Mouse (Mus musculus) megakaryocyte, embryonic 14.5 days (primary cell): Measurements from ENCODE around the gene Lcn10. TPM values are rescaled to one million over a fixed set of nuclear protein-coding genes. Genes with fewer than 3 reads are reported as not detected.
"Not testable (repeated sequence)": the region's sequence is repeated elsewhere in the genome, so short reads cannot be mapped to it uniquely, and the experiment has no call there.

Source experiments
- H3K27me3 ChIP-seq: replicated peaks from 2 replicates; pipeline ENCODE3; 2012; ENCODE audit warnings: inconsistent platforms
- H3K36me3 ChIP-seq: replicated peaks from 2 replicates; pipeline ENCODE3; 2012; ENCODE audit warnings: low read length, inconsistent platforms, mixed read lengths
- H3K4me1 ChIP-seq: 2 replicates; pipeline ENCODE4 v1.6.1; 2012; ENCODE audit warnings: inconsistent platforms
- H3K4me3 ChIP-seq: replicated peaks from 2 replicates; pipeline ENCODE3; 2012; ENCODE audit warnings: moderate library complexity, mild to moderate bottlenecking, inconsistent platforms
- H3K9me3 ChIP-seq: 2 replicates; pipeline ENCODE4 v1.6.1; 2012; ENCODE audit warnings: inconsistent platforms
- FLI1 ChIP-seq: IDR thresholded peaks from 2 replicates; pipeline ENCODE4 v1.6.1; 2012; ENCODE audit warnings: low read length, inconsistent platforms, mixed read lengths
- GATA1 ChIP-seq: IDR thresholded peaks from 3 replicates; pipeline ENCODE4 v1.6.1; 2012; ENCODE audit warnings: mixed read lengths, low read length, inconsistent platforms, borderline replicate concordance
- polyA plus RNA-seq: library from polyadenylated mRNA; stranded (reverse); fragments of >175 nt; gene quantifications from 2 replicates; pipeline ENCODE4 v1.2.3, GENCODE M21; 2012; ENCODE audit warnings: low replicate concordance; ENCODE audit not compliant: insufficient read depth

Gene Lcn10
- polyA plus RNA-seq, 1 experiment = not detected

DNA sequence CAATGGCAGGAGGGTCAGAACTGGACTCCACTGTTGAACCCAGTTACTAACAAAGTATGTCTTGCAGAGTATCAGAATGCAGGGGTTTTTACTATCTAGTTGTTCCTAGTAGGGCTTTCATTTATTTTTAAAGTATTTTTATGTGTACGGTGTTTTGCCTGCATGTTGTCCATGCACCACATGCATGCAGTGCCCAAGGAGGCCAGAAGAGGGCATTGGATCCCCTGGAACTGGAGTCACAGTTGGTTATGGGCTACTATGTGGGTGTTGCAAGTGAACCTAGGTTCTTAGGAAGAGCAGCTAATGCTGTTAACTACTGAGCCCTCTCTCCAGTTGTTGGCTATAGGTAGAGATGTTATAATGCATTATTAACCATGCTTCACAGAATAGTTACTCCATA, 19.0 kb upstream of the Lcn10 start:
- TF ChIP-seq GATA1 (no peak), FLI1 (no peak)
- Histone ChIP-seq H3K4me1 (no peaks in the 10 kb centered on the region), H3K36me3 (no peaks in the 10 kb centered on the region), H3K9me3 (no peaks in the 10 kb centered on the region), H3K27me3 (peaks cover 56% of the 10 kb centered on the region), H3K4me3 (no peak overlapping the region)

- Histone ChIP-seq H3K4me3 (no peak overlapping the region), H3K9me3 (no peaks in the 10 kb centered on the region), H3K36me3 (no peaks in the 10 kb centered on the region), H3K27me3 (peaks cover 50% of the 10 kb centered on the region), H3K4me1 (no peaks in the 10 kb centered on the region)
- TF ChIP-seq GATA1 = no peak
- no peak for TF ChIP-seq FLI1
These were observed 18.4 kb upstream of the Lcn10 start for GRCm38 (mm10) chr2:25664125-25664524.

DNA sequence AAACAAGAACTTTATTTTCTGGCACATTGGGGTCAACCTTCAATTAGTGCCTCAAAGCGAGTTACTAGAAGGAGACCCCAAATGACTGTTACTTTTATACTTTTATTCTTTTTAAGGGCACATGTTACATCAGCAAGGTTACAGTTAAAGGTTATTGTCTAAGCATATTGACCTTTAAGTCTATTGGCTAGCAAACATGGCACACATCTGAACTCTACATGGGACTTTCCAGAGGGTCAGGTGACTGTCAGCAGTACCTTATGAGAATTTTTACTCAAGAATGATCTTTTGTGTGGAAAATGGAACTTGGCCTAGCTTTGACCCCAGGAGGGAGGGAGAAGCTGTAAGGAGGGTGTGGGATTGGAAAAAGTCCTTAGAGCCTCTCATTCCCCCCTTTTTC, 16.0 kb upstream of the Lcn10 start:
- no peaks in the 10 kb centered on the region for H3K4me1 ChIP-seq
- peaks cover 46% of the 10 kb centered on the region for H3K27me3 ChIP-seq
- H3K9me3 ChIP-seq = 0 out of 2 replicates have a peak, but pooled peaks cover 3% of the 10 kb centered on the region
- no peaks in the 10 kb centered on the region for H3K36me3 ChIP-seq
- TF ChIP-seq GATA1 (no peak), FLI1 (no peak)
- H3K4me3 ChIP-seq = no peak overlapping the region

- TF ChIP-seq FLI1 = no peak
- no peak for TF ChIP-seq GATA1
- peaks cover 55% of the 10 kb centered on the region for H3K27me3 ChIP-seq
- H3K36me3 ChIP-seq = no peaks in the 10 kb centered on the region
- H3K4me3 ChIP-seq = no peak within 1 kb of the TSS
- H3K4me1 ChIP-seq = no peaks in the 10 kb centered on the region
- no peaks in the 10 kb centered on the region for H3K9me3 ChIP-seq
These were observed 6.0 kb upstream of the Lcn10 start, which contains the start of gene Lcn6 for GRCm38 (mm10) chr2:25676486-25676885. Lcn6 (plus strand) TSS chr2:25676786.

GRCm38 (mm10) chr2:25679559-25679958, 3.0 kb upstream of the Lcn10 start:
- no peaks in the 10 kb centered on the region for H3K36me3 ChIP-seq

GRCm38 (mm10) chr2:25686941-25687340, 4.4 kb downstream of the Lcn10 start:
- Histone ChIP-seq H3K4me1 (no peaks in the 10 kb centered on the region), H3K9me3 (no peaks in the 10 kb centered on the region), H3K27me3 (peaks cover 45% of the 10 kb centered on the region), H3K36me3 (no peaks in the 10 kb centered on the region), H3K4me3 (no peak overlapping the region)
- TF ChIP-seq FLI1 (no peak), GATA1 (no peak)

More at GRCm38 (mm10) chr2:25679559-25679958, 3.0 kb upstream of the Lcn10 start:
- no peak for TF ChIP-seq GATA1
- H3K27me3 ChIP-seq = peaks cover 84% of the 10 kb centered on the region
- no peaks in the 10 kb centered on the region for H3K9me3 ChIP-seq
- no peak overlapping the region for H3K4me3 ChIP-seq
- no peaks in the 10 kb centered on the region for H3K4me1 ChIP-seq

GRCm38 (mm10) chr2:25694605-25695004, 12.1 kb downstream of the Lcn10 start:
- Histone ChIP-seq H3K9me3 (no peaks in the 10 kb centered on the region), H3K4me1 (no peaks in the 10 kb centered on the region), H3K27me3 (peaks cover 42% of the 10 kb centered on the region), H3K36me3 (no peaks in the 10 kb centered on the region), H3K4me3 (no peak overlapping the region)
- TF ChIP-seq GATA1 = no peak
- no peak for TF ChIP-seq FLI1

DNA sequence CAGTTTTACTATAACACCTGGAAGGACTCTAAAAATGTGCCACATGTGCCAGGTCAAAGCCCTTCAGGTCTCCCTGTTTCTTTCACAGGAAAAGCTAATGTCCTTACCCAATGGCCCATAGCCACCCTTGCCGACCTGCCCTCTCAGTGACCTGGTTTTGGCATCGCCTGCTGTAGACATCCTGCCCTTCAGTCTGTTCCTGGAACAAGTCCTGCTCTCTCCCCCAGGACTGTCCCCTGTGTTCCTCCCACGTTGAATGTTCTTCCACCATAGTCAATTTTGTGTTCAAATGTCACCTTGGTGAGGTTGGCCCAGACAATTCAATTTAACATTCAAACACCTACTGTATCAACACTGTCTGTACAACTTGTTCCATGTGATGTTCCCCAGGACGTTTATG, 14.4 kb downstream of the Lcn10 start:
- Histone ChIP-seq H3K4me3 (no peak overlapping the region), H3K9me3 (no peaks in the 10 kb centered on the region), H3K4me1 (peaks cover 8% of the 10 kb centered on the region), H3K36me3 (no peaks in the 10 kb centered on the region), H3K27me3 (peaks cover 54% of the 10 kb centered on the region)
- TF ChIP-seq GATA1 (no peak), FLI1 (no peak)

GRCm38 (mm10) chr2:25698696-25699095, 16.2 kb downstream of the Lcn10 start:
- Histone ChIP-seq H3K9me3 (no peaks in the 10 kb centered on the region), H3K36me3 (no peaks in the 10 kb centered on the region), H3K4me1 (peaks cover 24% of the 10 kb centered on the region), H3K4me3 (no peak overlapping the region), H3K27me3 (peaks cover 63% of the 10 kb centered on the region)
- TF ChIP-seq FLI1 (no peak), GATA1 (no peak)

- Histone ChIP-seq H3K27me3 (peaks cover 68% of the 10 kb centered on the region), H3K4me1 (peaks cover 24% of the 10 kb centered on the region)
- not testable (repeated sequence) for H3K4me3 ChIP-seq, H3K36me3 ChIP-seq, H3K9me3 ChIP-seq
These were observed 17.2 kb downstream of the Lcn10 start, which contains the start of gene Obp2a for GRCm38 (mm10) chr2:25699743-25700142. Obp2a (plus strand) TSS chr2:25700043.

GRCm38 (mm10) chr2:25701001-25701400, 18.5 kb downstream of the Lcn10 start:
- Histone ChIP-seq H3K36me3 (no peaks in the 10 kb centered on the region), H3K9me3 (no peaks in the 10 kb centered on the region), H3K4me3 (no peak overlapping the region), H3K4me1 (peaks cover 24% of the 10 kb centered on the region), H3K27me3 (peaks cover 68% of the 10 kb centered on the region)
- no peak for TF ChIP-seq FLI1
- TF ChIP-seq GATA1 = no peak
